Mouse (Mus musculus): ENCODE data around the gene Slc23a4.

- TF ChIP-seq CTCF (IDR thresholded peaks at IDR 0.05; ENCODE audit: low read depth, low read length) = no peak
- no peak for TF ChIP-seq POLR2A (IDR thresholded peaks at IDR 0.05; ENCODE audit: insufficient read depth, low read length)
- no peak for TF ChIP-seq EP300 (IDR thresholded peaks at IDR 0.05; ENCODE audit: insufficient read depth, low read depth, low read length)
Observed at GRCm38 (mm10) chr6:35032704-35033103, 44.5 kb upstream of the Slc23a4 start.
